Mouse (Mus musculus) neural tube, embryonic 13.5 days (tissue): ENCODE data around the gene Spint2. TPM values are rescaled to one million over a fixed set of nuclear protein-coding genes. Genes with fewer than 3 reads are reported as not detected.
"Not testable (repeated sequence)": the region's sequence is repeated elsewhere in the genome, so short reads cannot be mapped to it uniquely, and the experiment has no call there.

Experiments used
- ATAC-seq: fragments of 200-750 bp; cut with Nextera tagmentation; 2 replicates; pipeline ENCODE4 v1.8.0; 2017; ENCODE audit warnings: low read depth, mild to moderate bottlenecking, moderate TSS enrichment, moderate library complexity
- H3K27ac ChIP-seq: fragments of 300-500 bp; sonication (generic); replicated peaks from 2 replicates; pipeline ENCODE4 v1.5.1; 2015; ENCODE audit warnings: moderate library complexity, mild to moderate bottlenecking, inconsistent platforms
- H3K27me3 ChIP-seq: fragments of 300-500 bp; sonication (generic); 2 replicates; pipeline ENCODE4 v1.6.1; 2015; ENCODE audit warnings: mild to moderate bottlenecking, inconsistent platforms
- H3K36me3 ChIP-seq: fragments of 300-500 bp; sonication (generic); 2 replicates; pipeline ENCODE4 v1.6.1; 2015; ENCODE audit warnings: mild to moderate bottlenecking, inconsistent platforms
- H3K4me1 ChIP-seq: fragments of 300-500 bp; sonication (generic); replicated peaks from 2 replicates; pipeline ENCODE4 v1.6.1; 2015; ENCODE audit warnings: inconsistent platforms
- H3K4me2 ChIP-seq: fragments of 300-500 bp; sonication (generic); 2 replicates; pipeline ENCODE4 v1.6.1; 2015; ENCODE audit warnings: inconsistent platforms, mild to moderate bottlenecking, moderate library complexity
- H3K4me3 ChIP-seq: fragments of 300-500 bp; sonication (generic); 2 replicates; pipeline ENCODE4 v1.5.1; 2015; ENCODE audit warnings: mild to moderate bottlenecking, inconsistent platforms
- H3K9ac ChIP-seq: fragments of 300-500 bp; sonication (generic); 2 replicates; pipeline ENCODE4 v1.6.1; 2015; ENCODE audit warnings: moderate library complexity, mild to moderate bottlenecking, inconsistent platforms
- H3K9me3 ChIP-seq: fragments of 300-500 bp; sonication (generic); 2 replicates; pipeline ENCODE4 v1.6.1; 2016; ENCODE audit warnings: inconsistent platforms
- WGBS: fragments of 180-500 bp; shearing (Covaris S2); methylation state at CpG from one replicate; pipeline ENCODE4 v1.1.7; 2015; 5-methylcytosine and 5-hydroxymethylcytosine counted together
- polyA plus RNA-seq: library from polyadenylated mRNA; unstranded; fragments of >200 nt; fragmentation: Nextera tagmentation; extraction: Ambion mirVana; gene quantifications from 2 replicates; pipeline ENCODE4 v1.2.1, GENCODE M21; 2015

The Spint2 gene
- polyA plus RNA-seq, 1 experiment from 2014 or later = 28.8 TPM

DNA sequence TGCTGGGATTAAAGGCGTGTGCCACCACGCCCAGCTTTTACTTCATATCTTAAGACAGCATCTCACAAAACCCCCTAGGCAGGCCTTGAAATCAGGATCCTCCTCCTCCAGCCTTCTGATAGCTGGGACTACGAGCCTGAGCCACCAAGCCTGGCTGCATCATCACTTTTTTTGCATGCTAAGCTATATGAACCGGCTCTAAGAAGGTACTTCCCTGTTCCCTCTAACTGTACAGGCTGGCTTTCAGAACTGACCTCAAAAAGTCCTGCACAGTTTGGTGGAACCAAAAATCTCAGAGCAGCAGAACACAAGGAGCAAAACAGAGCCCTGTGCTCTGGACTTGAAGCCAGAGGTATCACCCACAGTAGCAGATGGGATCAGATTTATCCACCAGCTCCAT, 53.5 kb downstream of the Spint2 start:
- Histone ChIP-seq H3K9me3 (no peaks in the 10 kb centered on the region), H3K9ac (no peak overlapping the region), H3K4me1 (peaks cover 19% of the 10 kb centered on the region), H3K4me3 (no peak overlapping the region), H3K36me3 (no peaks in the 10 kb centered on the region), H3K4me2 (no peak overlapping the region), H3K27me3 (peaks cover 38% of the 10 kb centered on the region), H3K27ac (no peak overlapping the region)
- 70% methylated on average over 4 of the region's 4 CpGs for WGBS
- no peak for ATAC-seq

DNA sequence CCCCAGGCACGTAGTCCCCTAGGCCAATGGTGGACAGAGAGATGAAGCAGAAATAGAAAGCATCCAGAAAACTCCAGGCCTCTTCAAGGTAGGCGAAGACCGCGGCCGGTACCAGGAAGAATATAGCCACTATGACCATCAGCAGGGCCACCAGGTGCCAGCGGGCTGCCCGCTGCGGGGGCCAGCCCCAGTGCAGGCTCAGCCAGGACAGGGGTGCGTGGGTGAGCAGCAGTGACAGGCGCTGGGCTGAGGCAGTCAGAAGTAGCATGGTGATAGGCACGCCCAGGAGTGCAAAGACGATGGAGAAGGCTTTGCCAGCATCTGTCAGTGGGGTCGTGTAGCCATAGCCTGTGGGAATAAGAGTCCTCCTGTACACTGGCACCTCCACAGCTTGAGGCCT, 56.2 kb downstream of the Spint2 start:
- WGBS = 73% methylated on average over 13 of the region's 13 CpGs
- no peak; the same call in 1 of the 2 replicates for ATAC-seq

DNA sequence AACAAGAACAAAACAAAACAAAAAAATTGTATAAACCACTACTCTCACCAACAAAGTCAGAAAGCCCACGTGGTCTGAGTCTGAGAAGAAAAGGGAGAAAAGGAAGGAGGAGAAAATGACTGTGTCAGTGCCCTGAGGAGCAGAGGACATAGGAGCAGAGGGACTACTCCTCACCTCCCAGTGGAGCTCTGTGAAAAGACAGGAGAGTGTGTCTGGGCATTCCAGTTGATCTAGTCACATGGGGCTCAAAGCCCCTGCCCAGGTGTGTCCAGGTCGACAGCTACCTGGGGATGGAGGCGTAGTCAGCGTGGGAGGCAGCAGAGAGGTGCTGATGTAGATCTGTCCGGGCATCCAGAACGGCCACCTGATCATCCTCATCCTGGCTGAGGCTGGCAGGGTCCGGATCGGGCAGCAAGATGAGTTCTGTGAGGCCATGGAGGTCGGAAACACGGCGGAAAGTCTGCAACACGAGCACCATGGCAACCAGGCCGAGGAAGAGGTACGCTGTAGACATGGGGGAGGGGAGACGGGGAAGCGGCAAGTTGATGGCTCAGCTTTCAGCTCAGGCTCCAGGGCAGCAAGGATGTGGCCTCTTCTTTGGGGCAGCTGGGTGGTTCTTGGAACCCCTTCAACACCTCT, 56.8 kb downstream of the Spint2 start:
- H3K4me3 ChIP-seq = no peak overlapping the region
- no peaks in the 10 kb centered on the region; the same call in 1 of the 2 replicates for H3K9me3 ChIP-seq
- H3K27ac ChIP-seq = no peak overlapping the region
- no peaks in the 10 kb centered on the region for H3K36me3 ChIP-seq
- H3K4me2 ChIP-seq = peak overlapping the region; percentile 38
- H3K27me3 ChIP-seq = peaks cover 5% of the 10 kb centered on the region
- ATAC-seq = peak; percentile 50; the same call in 1 of the 2 replicates
- peak overlapping the region; percentile 54 for H3K9ac ChIP-seq
- H3K4me1 ChIP-seq = peaks cover 9% of the 10 kb centered on the region
- WGBS = 19% methylated on average over 16 of the region's 16 CpGs

More for the DNA sequence above, 56.2 kb downstream of the Spint2 start:
- Histone ChIP-seq H3K4me1 (peaks cover 9% of the 10 kb centered on the region), H3K9me3 (no peaks in the 10 kb centered on the region), H3K4me3 (no peak overlapping the region), H3K9ac (peak overlapping the region; percentile 54; the same call in 1 of the 2 replicates), H3K36me3 (no peaks in the 10 kb centered on the region), H3K27me3 (peaks cover 11% of the 10 kb centered on the region), H3K4me2 (peak overlapping the region; percentile 38; the same call in 1 of the 2 replicates), H3K27ac (no peak overlapping the region)

DNA sequence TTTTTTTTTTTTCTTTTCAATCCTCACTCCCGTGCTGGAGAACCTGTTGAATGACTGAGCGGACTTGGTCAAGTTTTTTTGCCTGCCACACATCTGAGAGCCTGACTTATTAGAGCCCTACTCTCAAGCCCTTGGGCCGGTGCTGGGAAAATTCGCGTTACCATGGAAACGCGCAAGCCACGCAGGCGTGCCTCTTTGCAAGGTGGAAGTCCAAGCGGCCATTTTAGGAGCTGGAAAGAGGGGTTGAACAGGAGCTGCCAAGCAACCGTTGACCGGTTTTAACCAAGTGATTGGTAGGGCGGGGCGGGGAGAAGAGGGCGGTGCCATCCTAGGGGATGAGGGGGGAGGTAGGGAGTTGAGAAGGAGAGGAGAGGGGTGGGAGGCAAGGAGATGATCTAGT, 66.9 kb downstream of the Spint2 start:
- Histone ChIP-seq H3K4me3 (no peak overlapping the region), H3K4me2 (no peak overlapping the region), H3K9me3 (no peaks in the 10 kb centered on the region; the same call in 1 of the 2 replicates), H3K36me3 (no peaks in the 10 kb centered on the region), H3K27me3 (peaks cover 17% of the 10 kb centered on the region), H3K4me1 (peaks cover 24% of the 10 kb centered on the region), H3K9ac (no peak overlapping the region), H3K27ac (no peak overlapping the region)
- 42% methylated on average over 15 of the region's 15 CpGs for WGBS
- no peak for ATAC-seq

DNA sequence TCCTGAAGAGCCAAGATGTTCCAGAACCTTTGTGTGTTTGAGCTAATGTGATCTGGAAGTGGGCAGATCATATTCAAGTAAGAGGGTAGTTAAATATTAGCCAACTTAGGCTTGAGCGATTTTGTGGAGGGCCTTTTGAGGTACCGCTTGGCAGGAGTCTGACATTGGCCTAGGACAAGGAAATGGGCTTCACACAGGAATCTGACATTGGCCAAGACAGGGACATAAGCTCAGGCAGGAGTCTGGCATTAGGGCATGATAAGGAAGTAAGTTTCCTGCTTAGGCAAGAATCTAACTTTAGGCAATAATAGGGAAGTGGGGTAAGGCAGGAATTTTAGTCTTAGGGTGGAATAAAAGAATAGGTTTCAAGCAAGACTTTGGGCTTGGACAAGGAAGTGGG, 67.5 kb downstream of the Spint2 start:
- Histone ChIP-seq H3K27ac (no peak overlapping the region), H3K4me3 (no peak overlapping the region), H3K36me3 (no peaks in the 10 kb centered on the region), H3K4me1 (peaks cover 24% of the 10 kb centered on the region), H3K4me2 (peak overlapping the region; percentile 55), H3K9me3 (no peaks in the 10 kb centered on the region), H3K9ac (no peak overlapping the region), H3K27me3 (peaks cover 17% of the 10 kb centered on the region)
- WGBS = 63% methylated on average over 2 of the region's 2 CpGs
- no peak for ATAC-seq

DNA sequence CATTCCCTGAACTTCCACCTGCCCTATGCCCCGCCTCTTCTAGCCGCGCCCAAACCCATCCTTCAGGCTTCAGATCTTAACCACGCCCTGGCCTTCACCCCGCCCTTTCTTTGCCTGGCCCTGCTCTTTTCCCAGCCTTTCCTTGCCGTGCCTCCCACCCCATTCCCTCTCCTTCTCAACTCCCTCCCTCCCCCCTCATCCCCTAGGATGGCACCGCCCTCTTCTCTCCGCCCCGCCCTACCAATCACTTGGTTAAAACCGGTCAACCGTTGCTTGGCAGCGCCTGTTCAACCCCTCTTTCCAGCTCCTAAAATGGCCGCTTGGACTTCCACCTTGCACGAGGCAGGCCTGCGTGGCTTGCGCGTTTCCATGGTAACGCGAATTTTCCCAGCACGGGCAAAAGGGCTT, 68.0 kb downstream of the Spint2 start, which contains the start of gene Catsperg1:
Gene Catsperg1 (minus strand): TSS at position 361 of the 408 bp plus-strand sequence.
- no peaks in the 10 kb centered on the region for H3K36me3 ChIP-seq
- H3K9ac ChIP-seq = 0 out of 2 replicates have a peak within 1 kb of the TSS, but pooled peaks have one; percentile 41
- under 1% methylated on average over 20 of the region's 20 CpGs for WGBS
- peak within 1 kb of the TSS; percentile 30 for H3K4me3 ChIP-seq
- H3K4me1 ChIP-seq = peaks cover 24% of the 10 kb centered on the region
- peak within 1 kb of the TSS; percentile 55 for H3K4me2 ChIP-seq
- H3K9me3 ChIP-seq = no peaks in the 10 kb centered on the region
- no peak within 1 kb of the TSS for H3K27ac ChIP-seq
- peak; percentile 76 for ATAC-seq
- H3K27me3 ChIP-seq = peaks cover 17% of the 10 kb centered on the region

DNA sequence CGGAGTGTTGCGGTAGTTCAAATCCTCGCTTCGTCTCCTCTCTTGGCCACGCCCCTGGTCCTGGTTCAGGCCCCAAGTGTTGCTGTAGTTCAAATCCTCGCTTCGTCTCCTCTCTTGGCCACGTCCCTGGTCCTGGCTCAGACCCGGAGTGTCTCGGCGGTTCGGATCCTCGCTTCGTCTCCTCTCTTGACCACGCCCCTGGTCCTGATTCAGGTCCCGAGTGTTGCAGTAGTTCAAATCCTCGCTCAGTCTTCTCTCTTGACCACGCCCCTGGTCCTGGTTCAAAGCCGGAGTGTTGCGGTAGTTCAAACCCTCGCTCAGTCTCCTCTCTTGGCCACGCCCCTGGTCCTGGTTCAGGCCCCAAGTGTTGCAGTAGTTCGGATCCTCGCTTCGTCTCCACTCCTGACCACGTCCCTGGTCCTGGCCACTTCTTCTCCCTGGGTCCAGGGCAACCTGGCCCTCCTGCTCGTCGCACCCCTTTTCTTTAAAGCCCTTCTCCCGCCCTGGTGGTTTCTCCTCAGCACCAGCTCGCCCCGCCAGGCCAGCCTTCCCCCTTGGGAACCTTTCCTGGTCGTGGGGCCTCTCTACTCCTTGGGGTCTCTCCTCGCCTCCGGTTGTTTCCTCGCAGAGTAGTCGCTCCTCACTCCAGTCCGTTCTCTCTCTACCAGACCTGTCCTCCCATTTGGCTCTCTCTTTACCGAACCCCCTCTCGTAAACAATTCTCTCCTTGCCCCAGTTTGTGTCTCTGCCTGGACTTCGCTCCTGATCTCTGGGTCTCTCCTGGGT, 68.7 kb downstream of the Spint2 start:
- 0 out of 2 replicates have a peak overlapping the region, but pooled peaks have one; percentile 41 for H3K9ac ChIP-seq
- peak overlapping the region; percentile 55 for H3K4me2 ChIP-seq
- ATAC-seq, H3K36me3 ChIP-seq, H3K27ac ChIP-seq, H3K9me3 ChIP-seq: not testable (repeated sequence)
- peak overlapping the region; percentile 30 for H3K4me3 ChIP-seq
- peaks cover 17% of the 10 kb centered on the region for H3K27me3 ChIP-seq
- peaks cover 24% of the 10 kb centered on the region for H3K4me1 ChIP-seq
- WGBS = 13% methylated on average over 40 of the region's 40 CpGs

DNA sequence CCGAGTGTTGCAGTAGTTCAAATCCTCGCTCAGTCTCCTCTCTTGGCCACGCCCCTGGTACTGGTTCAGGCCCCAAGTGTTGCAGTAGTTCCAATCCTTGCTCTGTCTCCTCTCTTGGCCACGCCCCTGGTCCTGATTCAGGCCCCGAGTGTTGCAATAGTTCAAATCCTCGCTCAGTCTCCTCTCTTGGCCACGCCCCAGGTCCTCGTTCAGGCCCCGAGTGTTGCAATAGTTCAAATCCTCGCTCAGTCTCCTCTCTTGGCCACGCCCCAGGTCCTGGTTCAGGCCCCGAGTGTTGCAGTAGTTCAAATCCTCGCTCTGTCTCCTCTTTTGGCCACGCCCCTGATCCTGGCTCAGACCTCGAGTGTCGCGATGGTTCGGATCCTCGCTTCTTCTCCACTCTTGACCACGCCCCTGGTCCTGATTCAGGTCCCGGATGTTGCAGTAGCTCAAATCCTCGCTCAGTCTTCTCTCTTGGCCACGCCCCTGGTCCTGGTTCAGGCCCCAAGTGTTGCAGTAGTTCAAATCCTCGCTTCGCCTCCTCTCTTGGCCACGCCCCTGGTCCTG, 69.4 kb downstream of the Spint2 start:
- Histone ChIP-seq H3K27ac (no peak overlapping the region), H3K36me3 (no peaks in the 10 kb centered on the region), H3K9ac (no peak overlapping the region), H3K27me3 (peaks cover 17% of the 10 kb centered on the region), H3K4me2 (peak overlapping the region; percentile 55), H3K4me3 (peak overlapping the region; percentile 34; the same call in 1 of the 2 replicates), H3K4me1 (peaks cover 24% of the 10 kb centered on the region), H3K9me3 (no peaks in the 10 kb centered on the region)
- ATAC-seq = no peak
- 15% methylated on average over 26 of the region's 26 CpGs for WGBS

DNA sequence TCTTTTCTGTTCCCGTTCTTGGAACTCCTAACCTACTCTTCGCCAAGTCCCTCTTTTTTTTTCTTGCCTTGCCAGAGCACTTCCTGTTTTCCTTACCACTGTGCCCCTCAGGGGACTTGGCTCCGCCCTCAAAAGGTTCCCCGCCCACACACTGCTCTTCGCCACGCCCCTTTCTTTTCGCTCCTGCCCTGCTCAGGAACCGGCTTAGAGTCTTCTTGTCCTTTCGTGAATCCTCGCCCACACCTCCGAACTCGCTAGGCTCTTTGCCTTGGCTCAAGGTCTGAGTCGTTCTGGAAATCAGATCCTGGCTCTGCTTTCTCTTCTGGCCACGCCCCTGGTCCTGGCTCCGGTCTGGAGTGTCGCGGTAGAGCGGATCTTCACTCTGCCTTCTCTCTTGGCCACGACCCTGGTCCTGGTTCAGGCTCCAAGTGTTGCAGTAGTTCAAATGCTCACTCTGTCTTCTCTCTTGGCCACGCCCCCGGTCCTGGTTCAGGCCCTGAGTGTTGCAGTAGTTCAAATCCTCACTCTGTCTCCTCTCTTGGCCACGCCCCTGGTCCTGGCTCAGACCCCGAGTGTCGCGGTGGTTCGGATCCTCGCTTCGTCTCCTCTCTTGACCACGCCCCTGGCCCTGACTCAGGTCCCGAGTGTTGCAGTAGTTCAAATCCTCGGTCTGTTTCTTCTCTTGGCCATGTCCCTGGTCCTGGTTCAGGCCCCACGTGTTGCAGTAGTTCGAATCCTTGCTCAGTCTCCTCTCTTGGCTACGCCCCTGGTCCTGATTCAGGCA, 70.1 kb downstream of the Spint2 start:
- ATAC-seq = peak; percentile 30
- Histone ChIP-seq H3K9me3 (no peaks in the 10 kb centered on the region), H3K4me2 (peak overlapping the region; percentile 55), H3K4me3 (peak overlapping the region; percentile 34), H3K27ac (no peak overlapping the region), H3K4me1 (peaks cover 24% of the 10 kb centered on the region), H3K9ac (peak overlapping the region; percentile 49), H3K36me3 (no peaks in the 10 kb centered on the region), H3K27me3 (peaks cover 17% of the 10 kb centered on the region)
- WGBS = 4% methylated on average over 34 of the region's 34 CpGs

DNA sequence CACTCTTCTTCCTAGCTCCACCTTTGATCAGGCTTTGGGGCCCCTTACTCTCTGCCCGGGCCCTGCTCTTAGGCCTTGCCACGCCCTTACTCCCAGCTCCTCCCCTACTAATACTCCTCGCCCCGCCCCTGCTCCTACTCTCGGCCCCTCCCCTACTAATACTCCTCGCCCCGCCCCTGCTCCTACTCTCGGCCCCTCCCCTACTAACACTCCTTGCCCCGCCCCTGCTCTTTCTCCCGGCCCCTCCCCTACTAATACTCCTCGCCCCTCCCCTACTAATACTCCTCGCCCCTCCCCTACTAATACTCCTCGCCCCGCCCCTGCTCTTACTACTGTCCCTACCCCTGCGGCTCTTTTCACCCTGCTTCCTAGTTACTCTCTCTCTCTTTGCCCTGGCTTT, 70.7 kb downstream of the Spint2 start:
- WGBS = 27% methylated on average over 15 of the region's 15 CpGs
- peak overlapping the region; percentile 55 for H3K4me2 ChIP-seq
- H3K27ac ChIP-seq, H3K9me3 ChIP-seq, H3K9ac ChIP-seq, H3K36me3 ChIP-seq, ATAC-seq: not testable (repeated sequence)
- peak overlapping the region; percentile 34 for H3K4me3 ChIP-seq
- peaks cover 17% of the 10 kb centered on the region for H3K27me3 ChIP-seq
- H3K4me1 ChIP-seq = peaks cover 24% of the 10 kb centered on the region
